Mouse (Mus musculus) limb, embryonic 12.5 days (tissue): ENCODE results near the gene Nrn1. TPM values are rescaled to one million over a fixed set of nuclear protein-coding genes. Genes with fewer than 3 reads are reported as not detected.

Experiments
- ATAC-seq: fragments of 200-750 bp; cut with Nextera tagmentation; 2 replicates; pipeline ENCODE4 v1.8.0; 2017; ENCODE audit warnings: low read depth, moderate TSS enrichment; ENCODE audit not compliant: insufficient number of reproducible peaks, insufficient read depth, low FRiP score, low TSS enrichment
- H3K27ac ChIP-seq: fragments of 300-500 bp; sonication (generic); 2 replicates; pipeline ENCODE4 v1.5.1; 2016; ENCODE audit warnings: mild to moderate bottlenecking, moderate library complexity
- H3K27me3 ChIP-seq: fragments of 300-500 bp; sonication (generic); 2 replicates; pipeline ENCODE4 v1.6.1; 2016; ENCODE audit warnings: mild to moderate bottlenecking, moderate library complexity
- H3K36me3 ChIP-seq: fragments of 300-500 bp; sonication (generic); 2 replicates; pipeline ENCODE4 v1.6.1; 2016; ENCODE audit warnings: mild to moderate bottlenecking, moderate library complexity
- H3K4me1 ChIP-seq: fragments of 300-500 bp; sonication (generic); replicated peaks from 2 replicates; pipeline ENCODE4 v1.6.1; 2016
- H3K4me2 ChIP-seq: fragments of 300-500 bp; sonication (generic); 2 replicates; pipeline ENCODE4 v1.6.1; 2016; ENCODE audit warnings: mild to moderate bottlenecking, moderate library complexity
- H3K4me3 ChIP-seq: fragments of 300-500 bp; sonication (generic); replicated peaks from 2 replicates; pipeline ENCODE4 v1.5.1; 2016; ENCODE audit warnings: mild to moderate bottlenecking
- H3K9ac ChIP-seq: fragments of 300-500 bp; sonication (generic); replicated peaks from 2 replicates; pipeline ENCODE4 v1.6.1; 2016; ENCODE audit warnings: mild to moderate bottlenecking, moderate library complexity
- H3K9me3 ChIP-seq: fragments of 300-500 bp; sonication (generic); 2 replicates; pipeline ENCODE4 v1.6.1; 2016; ENCODE audit warnings: mild to moderate bottlenecking, moderate library complexity
- WGBS: fragments of 180-500 bp; shearing (Covaris S2); methylation state at CpG from one replicate; pipeline ENCODE4 v1.1.7; 2016; 5-methylcytosine and 5-hydroxymethylcytosine counted together
- polyA plus RNA-seq: library from polyadenylated mRNA; unstranded; fragments of >200 nt; fragmentation: Nextera tagmentation; extraction: Ambion mirVana; gene quantifications from 2 replicates; pipeline ENCODE4 v1.2.1, GENCODE M21; 2016

Gene Nrn1
- polyA plus RNA-seq, 1 experiment from 2014 or later = 2.9 TPM

- no peak for ATAC-seq
- Histone ChIP-seq H3K4me3 (peak overlapping the region; percentile 40), H3K4me2 (peak overlapping the region; percentile 63), H3K4me1 (peaks cover 38% of the 10 kb centered on the region), H3K27me3 (peaks cover 71% of the 10 kb centered on the region), H3K9ac (peak overlapping the region; percentile 44; the same call in 1 of the 2 replicates), H3K36me3 (no peaks in the 10 kb centered on the region), H3K27ac (no peak overlapping the region), H3K9me3 (no peaks in the 10 kb centered on the region)
- WGBS = under 1% methylated on average over 23 of the region's 23 CpGs
Observed at GRCm38 (mm10) chr13:36731931-36732461, 2.9 kb downstream of the Nrn1 start.

DNA sequence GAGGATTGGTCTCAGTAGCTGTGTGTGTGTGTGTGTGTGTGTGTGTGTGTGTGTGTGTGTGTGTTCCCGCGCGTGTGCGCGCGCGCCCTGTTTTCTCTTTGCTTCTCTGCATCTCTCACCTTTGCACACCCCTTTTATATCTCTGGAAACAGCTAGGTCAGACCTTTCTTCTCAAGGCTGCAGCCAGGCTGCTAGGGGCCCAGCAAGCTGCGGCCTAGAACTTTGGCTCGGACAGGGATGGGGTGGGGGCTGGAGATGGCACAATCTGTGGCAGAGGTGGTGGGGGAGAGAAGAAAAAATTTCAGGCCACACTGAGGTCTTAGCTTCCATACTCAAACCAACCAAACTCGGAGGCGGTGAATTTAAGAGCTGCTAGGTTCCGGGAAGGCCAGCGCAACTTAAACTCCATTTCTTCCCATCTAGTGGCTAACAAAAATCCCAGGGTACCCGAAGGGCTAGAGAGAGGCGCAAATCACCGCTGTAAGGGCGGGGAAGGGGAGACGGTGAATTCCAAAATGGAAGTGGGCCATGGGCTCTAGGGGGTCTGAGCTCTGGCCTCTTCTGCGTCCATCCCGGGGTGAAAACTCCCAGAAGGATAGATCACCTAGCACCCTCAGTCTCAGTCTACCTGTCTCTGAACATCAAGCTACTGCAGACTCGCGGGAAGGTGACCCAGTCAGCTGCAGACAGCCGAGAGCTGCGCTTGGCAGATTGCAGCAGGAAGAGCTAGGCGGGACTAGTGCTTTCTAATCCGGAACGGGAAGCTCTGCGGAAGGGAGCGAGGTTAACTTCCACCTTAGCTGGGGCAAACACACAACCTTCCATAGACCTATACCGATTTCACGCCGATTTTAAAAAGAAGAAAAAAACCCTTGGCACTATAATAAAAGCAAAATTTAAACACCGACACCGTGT lies 3.7 kb downstream of the Nrn1 start:
- Histone ChIP-seq H3K4me3 (peak overlapping the region; percentile 40), H3K9me3 (no peaks in the 10 kb centered on the region), H3K9ac (peak overlapping the region; percentile 44), H3K36me3 (no peaks in the 10 kb centered on the region), H3K27me3 (peaks cover 77% of the 10 kb centered on the region), H3K27ac (no peak overlapping the region), H3K4me2 (peak overlapping the region; percentile 63), H3K4me1 (peaks cover 33% of the 10 kb centered on the region)
- no peak for ATAC-seq
- WGBS = 5% methylated on average over 34 of the region's 34 CpGs

GRCm38 (mm10) chr13:36730341-36730761 lies 4.6 kb downstream of the Nrn1 start:
- Histone ChIP-seq H3K9ac (0 out of 2 replicates have a peak overlapping the region, but pooled peaks have one; percentile 12), H3K4me2 (peak overlapping the region; percentile 10; the same call in 1 of the 2 replicates), H3K27ac (no peak overlapping the region), H3K4me3 (no peak overlapping the region), H3K36me3 (no peaks in the 10 kb centered on the region), H3K4me1 (peaks cover 27% of the 10 kb centered on the region), H3K27me3 (peaks cover 82% of the 10 kb centered on the region), H3K9me3 (no peaks in the 10 kb centered on the region)
- no peak for ATAC-seq
- WGBS = 18% methylated on average over 14 of the region's 14 CpGs

DNA sequence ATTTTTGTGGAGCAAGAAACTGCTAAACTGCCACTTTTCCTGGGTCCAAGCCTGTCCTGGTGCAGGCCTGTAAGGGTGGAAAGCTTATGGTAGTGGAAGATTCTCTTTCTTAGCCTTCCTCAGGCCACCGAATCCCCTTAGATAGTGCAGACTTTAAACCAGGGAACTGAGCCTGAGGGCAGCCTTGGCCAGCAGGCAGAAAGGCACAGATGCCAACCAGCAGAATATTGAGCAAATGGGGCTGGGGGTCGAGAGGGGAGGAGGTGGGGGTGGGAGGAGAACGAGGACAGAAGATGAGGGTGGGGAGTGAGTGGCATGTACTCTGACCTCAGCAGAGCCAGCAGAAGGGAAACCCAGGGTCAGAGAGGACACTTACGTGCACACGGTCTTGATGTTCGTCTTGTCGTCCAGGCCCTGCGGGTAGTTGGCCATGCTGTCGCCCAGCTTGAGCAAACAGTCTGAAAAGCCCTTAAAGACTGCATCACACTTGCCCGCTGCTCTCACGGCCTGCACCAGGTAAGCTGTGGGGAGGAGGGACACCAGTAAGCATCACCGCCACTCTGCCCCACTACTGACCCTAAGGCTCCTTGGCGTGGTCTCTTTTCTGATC lies 5.1 kb downstream of the Nrn1 start:
- Histone ChIP-seq H3K27ac (no peak overlapping the region), H3K4me2 (peak overlapping the region; percentile 10; the same call in 1 of the 2 replicates), H3K36me3 (no peaks in the 10 kb centered on the region), H3K27me3 (peaks cover 82% of the 10 kb centered on the region), H3K4me1 (peaks cover 27% of the 10 kb centered on the region), H3K4me3 (no peak overlapping the region), H3K9ac (0 out of 2 replicates have a peak overlapping the region, but pooled peaks have one; percentile 12), H3K9me3 (no peaks in the 10 kb centered on the region)
- ATAC-seq = no peak
- WGBS = 17% methylated on average over 13 of the region's 13 CpGs

DNA sequence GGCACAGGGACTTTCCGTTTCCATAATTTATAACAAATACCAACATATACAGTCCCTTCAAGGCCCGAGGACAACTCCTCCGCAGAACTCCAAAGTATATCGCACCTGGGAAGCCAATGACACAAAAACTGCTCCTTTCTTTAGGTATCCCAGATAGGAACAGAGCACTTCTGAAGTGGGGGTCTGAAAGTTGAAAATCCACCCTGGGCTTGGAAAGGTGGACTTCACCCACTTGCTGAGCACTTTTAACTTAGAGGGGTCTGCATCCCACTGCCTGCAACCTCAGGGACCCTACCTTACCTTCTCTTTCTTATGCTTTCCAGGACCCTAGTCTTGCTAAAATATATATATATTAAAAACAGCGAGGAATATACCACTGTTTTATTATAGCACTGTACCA lies 6.4 kb downstream of the Nrn1 start:
- H3K9me3 ChIP-seq = no peaks in the 10 kb centered on the region
- no peak overlapping the region for H3K27ac ChIP-seq
- peak overlapping the region; percentile 47 for H3K4me3 ChIP-seq
- 16% methylated on average over 5 of the region's 5 CpGs for WGBS
- peak overlapping the region; percentile 77; the same call in 1 of the 2 replicates for H3K4me2 ChIP-seq
- peaks cover 82% of the 10 kb centered on the region for H3K27me3 ChIP-seq
- H3K9ac ChIP-seq = no peak overlapping the region
- no peak for ATAC-seq
- H3K36me3 ChIP-seq = no peaks in the 10 kb centered on the region
- H3K4me1 ChIP-seq = peaks cover 29% of the 10 kb centered on the region

- Histone ChIP-seq H3K27me3 (peaks cover 86% of the 10 kb centered on the region), H3K9me3 (no peaks in the 10 kb centered on the region), H3K9ac (peak overlapping the region; percentile 60), H3K4me1 (peaks cover 30% of the 10 kb centered on the region), H3K4me2 (peak overlapping the region; percentile 77), H3K27ac (no peak overlapping the region), H3K36me3 (no peaks in the 10 kb centered on the region), H3K4me3 (peak overlapping the region; percentile 47)
- ATAC-seq = no peak
- WGBS = 1% methylated on average over 20 of the region's 23 CpGs
Observed at GRCm38 (mm10) chr13:36727779-36728470, 7.0 kb downstream of the Nrn1 start.

DNA sequence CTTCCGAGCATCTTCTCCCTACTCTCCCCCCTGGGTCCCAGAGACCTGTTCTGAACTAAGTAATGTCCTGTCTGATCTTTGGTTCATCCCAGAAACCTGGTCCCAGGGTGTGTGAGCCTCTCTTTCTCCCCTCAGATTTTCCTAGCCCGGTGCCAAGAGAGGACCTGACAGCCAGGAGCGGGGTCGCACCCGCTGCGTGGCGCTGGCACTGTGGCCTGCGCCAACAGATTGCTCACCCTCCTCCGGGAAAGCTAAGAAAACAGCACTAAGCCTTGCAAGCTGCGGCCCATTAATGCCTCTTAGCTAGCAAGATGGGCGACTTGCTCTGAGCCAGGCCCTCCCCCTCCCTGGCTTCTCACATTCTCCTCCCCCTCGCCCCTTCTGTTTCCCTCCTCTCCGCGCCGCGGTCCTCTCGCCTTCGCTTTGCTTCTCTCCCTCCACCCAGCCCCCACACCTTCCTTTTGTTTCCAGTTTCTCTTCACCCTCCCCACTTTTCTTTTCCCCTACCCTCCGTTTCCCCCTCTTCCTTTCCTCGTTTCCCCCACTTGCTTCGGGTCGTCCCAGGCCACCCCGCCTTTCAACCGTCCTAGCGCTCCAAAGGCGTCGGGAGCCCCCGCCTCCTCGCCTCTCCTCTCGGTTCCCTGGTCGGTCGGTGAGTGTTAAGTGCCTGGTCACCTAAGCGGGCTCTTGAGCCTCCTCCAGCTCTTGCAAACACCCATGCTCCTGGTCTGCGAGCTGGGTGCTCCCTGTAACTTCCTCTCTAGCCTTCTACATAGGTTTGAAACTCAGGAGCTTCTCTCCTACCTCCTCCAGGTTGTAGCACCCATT lies 7.8 kb downstream of the Nrn1 start:
- WGBS = under 1% methylated on average over 34 of the region's 34 CpGs
- peak overlapping the region; percentile 69 for H3K27ac ChIP-seq
- no peaks in the 10 kb centered on the region for H3K9me3 ChIP-seq
- peaks cover 88% of the 10 kb centered on the region for H3K27me3 ChIP-seq
- peak overlapping the region; percentile 77 for H3K4me2 ChIP-seq
- peak overlapping the region; percentile 60 for H3K9ac ChIP-seq
- peak overlapping the region; percentile 47 for H3K4me3 ChIP-seq
- H3K36me3 ChIP-seq = no peaks in the 10 kb centered on the region
- peaks cover 30% of the 10 kb centered on the region for H3K4me1 ChIP-seq
- ATAC-seq = no peak

- Histone ChIP-seq H3K4me1 (peaks cover 29% of the 10 kb centered on the region), H3K9ac (peak overlapping the region; percentile 60; the same call in 1 of the 2 replicates), H3K27me3 (peaks cover 92% of the 10 kb centered on the region), H3K36me3 (no peaks in the 10 kb centered on the region), H3K4me2 (peak overlapping the region; percentile 77), H3K4me3 (peak overlapping the region; percentile 47), H3K27ac (0 out of 2 replicates have a peak overlapping the region, but pooled peaks have one; percentile 12), H3K9me3 (no peaks in the 10 kb centered on the region)
- no peak for ATAC-seq
- under 1% methylated on average over 24 of the region's 24 CpGs for WGBS
Observed at GRCm38 (mm10) chr13:36726551-36726950, 8.4 kb downstream of the Nrn1 start.

DNA sequence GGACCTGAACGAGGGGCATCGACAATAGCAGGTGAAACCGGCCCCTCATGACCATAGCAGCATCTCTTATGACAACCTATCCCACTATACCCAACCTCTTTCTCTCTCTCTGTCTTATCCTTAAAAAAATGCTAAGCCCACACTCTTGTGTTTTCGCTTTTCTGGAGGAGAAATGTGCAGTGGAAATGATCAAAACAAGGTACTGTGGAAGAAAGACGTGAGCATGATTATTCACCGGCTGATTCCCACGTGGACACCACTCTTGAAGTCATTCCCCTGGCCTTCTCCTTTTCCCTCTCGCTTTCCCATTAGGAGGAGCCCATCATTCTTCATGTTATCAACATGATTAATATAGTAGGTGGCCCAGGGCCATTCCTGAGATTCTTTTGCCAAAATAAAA lies 9.1 kb downstream of the Nrn1 start:
- peak overlapping the region; percentile 77 for H3K4me2 ChIP-seq
- H3K4me3 ChIP-seq = peak overlapping the region; percentile 47; the same call in 1 of the 2 replicates
- H3K27me3 ChIP-seq = peaks cover 90% of the 10 kb centered on the region
- no peak overlapping the region for H3K27ac ChIP-seq
- 5% methylated on average over 8 of the region's 8 CpGs for WGBS
- H3K36me3 ChIP-seq = no peaks in the 10 kb centered on the region
- no peak for ATAC-seq
- no peaks in the 10 kb centered on the region for H3K9me3 ChIP-seq
- H3K4me1 ChIP-seq = peaks cover 23% of the 10 kb centered on the region
- no peak overlapping the region for H3K9ac ChIP-seq
